Mouse (Mus musculus): Measurements from ENCODE around the gene Itpr2.
A peak's percentile ranks its signal among the peaks of the same experiment; 100 is the strongest.

DNA sequence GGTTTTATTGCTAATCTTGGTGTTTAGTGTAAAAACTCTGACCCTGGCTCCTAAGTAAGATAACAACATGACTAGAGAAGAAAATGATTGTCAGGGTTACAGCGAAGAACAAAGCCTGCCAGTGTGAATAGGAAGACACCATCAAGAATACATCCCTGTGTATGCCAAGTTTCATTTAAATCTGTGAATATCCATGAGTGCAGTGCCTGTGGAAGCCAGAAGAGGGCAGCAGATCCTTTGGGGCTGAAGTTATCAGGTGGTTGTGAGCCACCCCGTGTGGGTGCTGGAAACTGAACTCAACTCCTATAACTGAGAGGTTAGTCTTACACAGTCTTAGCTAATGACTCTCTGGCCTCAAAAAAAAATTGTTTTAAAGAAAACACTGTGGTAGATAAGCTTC is 109.8 kb downstream of the Itpr2 start:
- peak; percentile 16; the same call in 1 of the 2 replicates for TF ChIP-seq CTCF (IDR thresholded peaks at IDR 0.05; ENCODE audit: extremely low read depth, insufficient read depth, insufficient read length, insufficient replicate concordance)
- TF ChIP-seq POLR2A (IDR thresholded peaks at IDR 0.05; ENCODE audit: low read depth, low read length): no peak
